Mouse (Mus musculus) midbrain, embryonic 16.5 days (tissue): ENCODE data around the gene Defb26. TPM values are rescaled to one million over a fixed set of nuclear protein-coding genes. Genes with fewer than 3 reads are reported as not detected.

Experiments used
- ATAC-seq: fragments of 200-750 bp; cut with Nextera tagmentation; 2 replicates; pipeline ENCODE4 v1.8.0; 2017; ENCODE audit warnings: moderate TSS enrichment
- H3K27ac ChIP-seq: fragments of 300-500 bp; sonication (generic); 2 replicates; pipeline ENCODE4 v1.5.1; 2014; ENCODE audit warnings: mild to moderate bottlenecking, low read length, mixed read lengths
- H3K27me3 ChIP-seq: fragments of 300-500 bp; sonication (generic); 2 replicates; pipeline ENCODE4 v1.6.1; 2014; ENCODE audit warnings: low read depth, low read length, mixed read lengths; ENCODE audit not compliant: control insufficient read depth, insufficient read depth
- H3K36me3 ChIP-seq: fragments of 300-500 bp; sonication (generic); 2 replicates; pipeline ENCODE4 v1.6.1; 2014; ENCODE audit warnings: mild to moderate bottlenecking, low read length, moderate library complexity, mixed read lengths; ENCODE audit not compliant: control insufficient read depth, insufficient read depth
- H3K4me1 ChIP-seq: fragments of 300-500 bp; sonication (generic); 2 replicates; pipeline ENCODE4 v1.6.1; 2014; ENCODE audit warnings: mild to moderate bottlenecking, low read length, mixed read lengths; ENCODE audit not compliant: control insufficient read depth, insufficient read depth
- H3K4me2 ChIP-seq: fragments of 300-500 bp; sonication (generic); 2 replicates; pipeline ENCODE4 v1.6.1; 2014; ENCODE audit warnings: mild to moderate bottlenecking, low read length, mixed read lengths
- H3K4me3 ChIP-seq: fragments of 300-500 bp; sonication (generic); 2 replicates; pipeline ENCODE4 v1.5.1; 2014; ENCODE audit warnings: low read depth, mild to moderate bottlenecking, low read length, moderate library complexity, mixed read lengths
- H3K9ac ChIP-seq: fragments of 300-500 bp; sonication (generic); 2 replicates; pipeline ENCODE4 v1.6.1; 2014; ENCODE audit warnings: low read depth, low read length, mixed read lengths
- H3K9me3 ChIP-seq: fragments of 300-500 bp; sonication (generic); replicated peaks from 2 replicates; pipeline ENCODE4 v1.6.1; 2014; ENCODE audit warnings: mild to moderate bottlenecking, low read length, mixed read lengths; ENCODE audit not compliant: control insufficient read depth, poor library complexity, severe bottlenecking
- WGBS: fragments of 180-500 bp; shearing (Covaris S2); extraction: QIAGEN DNeasy Blood & Tissue Kit; methylation state at CpG from one replicate; pipeline ENCODE4 v1.1.7; 2014; 5-methylcytosine and 5-hydroxymethylcytosine counted together
- polyA plus RNA-seq: library from polyadenylated mRNA; unstranded; fragments of >200 nt; fragmentation: Nextera tagmentation; extraction: Ambion mirVana; gene quantifications from 2 replicates; pipeline ENCODE4 v1.2.1, GENCODE M21; 2015

Gene Defb26
- polyA plus RNA-seq, 1 experiment from 2014 or later = not detected

GRCm38 (mm10) chr2:152481726-152482125, 29.8 kb downstream of the Defb26 start:
- no peaks in the 10 kb centered on the region for H3K27me3 ChIP-seq
- H3K4me1 ChIP-seq = no peaks in the 10 kb centered on the region
- H3K9ac ChIP-seq = no peak overlapping the region
- H3K4me2 ChIP-seq = no peak overlapping the region
- no peak overlapping the region for H3K27ac ChIP-seq
- H3K9me3 ChIP-seq = no peaks in the 10 kb centered on the region
- H3K36me3 ChIP-seq = no peaks in the 10 kb centered on the region
- ATAC-seq = no peak
- WGBS = 86% methylated on average over 7 of the region's 7 CpGs
- no peak overlapping the region for H3K4me3 ChIP-seq

- Histone ChIP-seq H3K27ac (no peak overlapping the region), H3K4me1 (no peaks in the 10 kb centered on the region), H3K4me3 (no peak overlapping the region), H3K9me3 (no peaks in the 10 kb centered on the region), H3K4me2 (no peak overlapping the region), H3K36me3 (no peaks in the 10 kb centered on the region), H3K27me3 (no peaks in the 10 kb centered on the region), H3K9ac (no peak overlapping the region)
- WGBS = 85% methylated on average over 3 of the region's 3 CpGs
- ATAC-seq = no peak
Observed at GRCm38 (mm10) chr2:152480881-152481280, 30.6 kb downstream of the Defb26 start.

GRCm38 (mm10) chr2:152476763-152477162, 34.7 kb downstream of the Defb26 start, which contains the start of gene Defb20:
Gene Defb20 (plus strand): TSS chr2:152477063.
- no peaks in the 10 kb centered on the region for H3K4me1 ChIP-seq
- no peaks in the 10 kb centered on the region for H3K36me3 ChIP-seq
- WGBS = 62% methylated on average over 2 of the region's 2 CpGs
- H3K27me3 ChIP-seq = no peaks in the 10 kb centered on the region
- no peak within 1 kb of the TSS for H3K4me2 ChIP-seq
- no peak within 1 kb of the TSS for H3K27ac ChIP-seq
- no peak for ATAC-seq
- H3K9ac ChIP-seq = no peak within 1 kb of the TSS
- H3K4me3 ChIP-seq = no peak within 1 kb of the TSS
- no peaks in the 10 kb centered on the region for H3K9me3 ChIP-seq

GRCm38 (mm10) chr2:152472434-152472833, 39.1 kb downstream of the Defb26 start:
- no peaks in the 10 kb centered on the region for H3K9me3 ChIP-seq
- H3K27ac ChIP-seq = no peak overlapping the region
- 44% methylated on average over 3 of the region's 3 CpGs for WGBS
- no peaks in the 10 kb centered on the region for H3K27me3 ChIP-seq
- no peak overlapping the region for H3K9ac ChIP-seq
- no peak overlapping the region for H3K4me2 ChIP-seq
- ATAC-seq = no peak
- H3K4me3 ChIP-seq = no peak overlapping the region
- H3K4me1 ChIP-seq = no peaks in the 10 kb centered on the region
- H3K36me3 ChIP-seq = no peaks in the 10 kb centered on the region

- 33% methylated on average over 7 of the region's 7 CpGs for WGBS
- H3K9ac ChIP-seq = no peak overlapping the region
Observed at GRCm38 (mm10) chr2:152470973-152471372, 40.5 kb downstream of the Defb26 start.

GRCm38 (mm10) chr2:152464570-152465150, 46.8 kb downstream of the Defb26 start, which contains the start of gene Defb23:
Gene Defb23 (minus strand): TSS chr2:152464620.
- 96% methylated on average over 3 of the region's 3 CpGs for WGBS
- Histone ChIP-seq H3K9me3 (no peaks in the 10 kb centered on the region; the same call in 1 of the 2 replicates), H3K27ac (no peak within 1 kb of the TSS), H3K9ac (no peak within 1 kb of the TSS), H3K4me1 (no peaks in the 10 kb centered on the region), H3K27me3 (no peaks in the 10 kb centered on the region), H3K36me3 (no peaks in the 10 kb centered on the region), H3K4me2 (no peak within 1 kb of the TSS), H3K4me3 (no peak within 1 kb of the TSS)
- ATAC-seq = no peak

More at GRCm38 (mm10) chr2:152470973-152471372, 40.5 kb downstream of the Defb26 start:
- no peaks in the 10 kb centered on the region for H3K27me3 ChIP-seq
- H3K4me2 ChIP-seq = no peak overlapping the region
- ATAC-seq = no peak
- no peaks in the 10 kb centered on the region for H3K9me3 ChIP-seq
- no peaks in the 10 kb centered on the region for H3K4me1 ChIP-seq
- no peak overlapping the region for H3K4me3 ChIP-seq
- H3K27ac ChIP-seq = no peak overlapping the region
- H3K36me3 ChIP-seq = no peaks in the 10 kb centered on the region

GRCm38 (mm10) chr2:152459241-152459640, 52.3 kb downstream of the Defb26 start:
- no peak overlapping the region for H3K4me3 ChIP-seq
- WGBS = 73% methylated on average over 13 of the region's 13 CpGs
- no peaks in the 10 kb centered on the region for H3K27me3 ChIP-seq
- H3K4me2 ChIP-seq = no peak overlapping the region
- H3K36me3 ChIP-seq = no peaks in the 10 kb centered on the region
- ATAC-seq = no peak
- no peaks in the 10 kb centered on the region for H3K4me1 ChIP-seq
- no peak overlapping the region for H3K9ac ChIP-seq
- H3K27ac ChIP-seq = no peak overlapping the region
- H3K9me3 ChIP-seq = no peaks in the 10 kb centered on the region; the same call in 1 of the 2 replicates

Other genes starting within 250 kb of the Defb26 start
- 33.6 and 34.2 TPM in 2 replicates for gene Tbc1d20, start 217.9 kb downstream of the Defb26 start, polyA plus RNA-seq
- 101 and 104 TPM in 2 replicates for gene Rbck1, start 179.0 kb downstream of the Defb26 start, polyA plus RNA-seq
- gene Trib3, start 167.7 kb downstream of the Defb26 start, polyA plus RNA-seq = 1.9 and 2.4 TPM in 2 replicates
- 50.8 and 64.8 TPM in 2 replicates for gene Nrsn2, start 135.1 kb downstream of the Defb26 start, polyA plus RNA-seq
- 12.1 and 14.0 TPM in 2 replicates for gene Sox12, start 113.6 kb downstream of the Defb26 start, polyA plus RNA-seq
- 12.6 and 14.7 TPM in 2 replicates for gene Zcchc3, start 96.7 kb downstream of the Defb26 start, polyA plus RNA-seq
- 1.7 and 1.8 TPM in 2 replicates for gene 6820408C15Rik, start 96.1 kb downstream of the Defb26 start, polyA plus RNA-seq
- gene Defb23, start 47.1 kb downstream of the Defb26 start, polyA plus RNA-seq = not detected in 2 replicates
- not detected in 2 replicates for gene Defb20, start 34.6 kb downstream of the Defb26 start, polyA plus RNA-seq
- not detected in 2 replicates for gene Defb22, start 21.6 kb downstream of the Defb26 start, polyA plus RNA-seq
- not detected in 2 replicates for gene Defb28, start 6.6 kb upstream of the Defb26 start, polyA plus RNA-seq
- not detected in 2 replicates for gene Defb29, start 28.4 kb upstream of the Defb26 start, polyA plus RNA-seq
- not detected in 2 replicates for gene Gm17416, start 57.6 kb upstream of the Defb26 start, polyA plus RNA-seq
- gene Defb21, start 61.1 kb upstream of the Defb26 start, polyA plus RNA-seq = not detected in 2 replicates
- not detected in 2 replicates for gene Defb19, start 68.6 kb upstream of the Defb26 start, polyA plus RNA-seq
- not detected in 2 replicates for gene Defb45, start 87.7 kb upstream of the Defb26 start, polyA plus RNA-seq
- not detected in 2 replicates for gene Defb36, start 92.6 kb upstream of the Defb26 start, polyA plus RNA-seq
- not detected in 2 replicates for gene Defb25, start 111.4 kb upstream of the Defb26 start, polyA plus RNA-seq
- gene Rem1, start 115.3 kb upstream of the Defb26 start, polyA plus RNA-seq = 0.45 and 0.89 TPM in 2 replicates
- 181 and 187 TPM in 2 replicates for gene H13, start 157.8 kb upstream of the Defb26 start, polyA plus RNA-seq
- gene Mcts2, start 175.3 kb upstream of the Defb26 start, polyA plus RNA-seq = 31.1 and 34.4 TPM in 2 replicates
- 23.7 and 35.7 TPM in 2 replicates for gene Id1, start 224.6 kb upstream of the Defb26 start, polyA plus RNA-seq
- 5.0 and 5.4 TPM in 2 replicates for gene Cox4i2, start 242.5 kb upstream of the Defb26 start, polyA plus RNA-seq